Mouse (Mus musculus) lung, embryonic 14.5 days (tissue): ENCODE data around the gene Dync1i2. TPM values are rescaled to one million over a fixed set of nuclear protein-coding genes. Genes with fewer than 3 reads are reported as not detected.

ENCODE experiments used
- ATAC-seq: fragments of 200-750 bp; cut with Nextera tagmentation; 2 replicates; pipeline ENCODE4 v1.8.0; 2017; ENCODE audit warnings: mild to moderate bottlenecking, moderate TSS enrichment, moderate library complexity; ENCODE audit not compliant: insufficient read depth
- DNase-seq: peaks from one replicate; pipeline ENCODE4 v3.0.0-alpha.2; 2015
- H3K27ac ChIP-seq: fragments of 300-500 bp; sonication (generic); 2 replicates; pipeline ENCODE4 v1.5.1; 2014; ENCODE audit warnings: low read depth, mild to moderate bottlenecking, moderate library complexity
- H3K27me3 ChIP-seq: fragments of 300-500 bp; sonication (generic); 2 replicates; pipeline ENCODE4 v1.6.1; 2014; ENCODE audit warnings: low read length, control low read depth; ENCODE audit not compliant: insufficient read depth
- H3K36me3 ChIP-seq: fragments of 300-500 bp; sonication (generic); 2 replicates; pipeline ENCODE4 v1.6.1; 2014; ENCODE audit warnings: control low read depth; ENCODE audit not compliant: insufficient read depth
- H3K4me1 ChIP-seq: fragments of 300-500 bp; sonication (generic); 2 replicates; pipeline ENCODE4 v1.6.1; 2014; ENCODE audit warnings: antibody characterized with exemption, control low read depth; ENCODE audit not compliant: insufficient read depth
- H3K4me2 ChIP-seq: fragments of 300-500 bp; sonication (generic); 2 replicates; pipeline ENCODE4 v1.6.1; 2014; ENCODE audit warnings: mild to moderate bottlenecking
- H3K4me3 ChIP-seq: fragments of 300-500 bp; sonication (generic); 2 replicates; pipeline ENCODE4 v1.5.1; 2014; ENCODE audit warnings: low read depth, low read length
- H3K9ac ChIP-seq: fragments of 300-500 bp; sonication (generic); 2 replicates; pipeline ENCODE4 v1.6.1; 2014
- H3K9me3 ChIP-seq: fragments of 300-500 bp; sonication (generic); 2 replicates; pipeline ENCODE4 v1.6.1; 2016; ENCODE audit warnings: low read depth, low read length, control low read depth
- CTCF ChIP-seq: IDR thresholded peaks from 2 replicates; pipeline ENCODE4 v1.5.1; 2016; ENCODE audit warnings: antibody characterized with exemption, low read depth
- WGBS: fragments of 180-500 bp; shearing (Covaris S2); extraction: QIAGEN DNeasy Blood & Tissue Kit; methylation state at CpG from one replicate; pipeline ENCODE4 v1.1.7; 2014; 5-methylcytosine and 5-hydroxymethylcytosine counted together
- polyA plus RNA-seq: library from polyadenylated mRNA; unstranded; fragments of >200 nt; fragmentation: Nextera tagmentation; extraction: Ambion mirVana; gene quantifications from 2 replicates; pipeline ENCODE4 v1.2.1, GENCODE M21; 2014

The Dync1i2 gene
- polyA plus RNA-seq: 110 and 112 TPM in 2 replicates

- no peak for TF ChIP-seq CTCF
- H3K9me3 ChIP-seq: no peaks in the 10 kb centered on the region
- under 1% methylated on average over 57 of the region's 57 CpGs for WGBS
Measured at GRCm38 (mm10) chr2:71211591-71212359, at the start of gene Dync1i2. Gene Dync1i2 (plus strand): TSS chr2:71211706.

GRCm38 (mm10) chr2:71162831-71163621 lies 48.5 kb upstream of the Dync1i2 start:
- DNase-seq (no peak), ATAC-seq (no peak)
- H3K27ac ChIP-seq: no peak overlapping the region
- no peak overlapping the region for H3K4me3 ChIP-seq
- WGBS: 78% methylated on average over 25 of the region's 25 CpGs
- H3K9ac ChIP-seq: no peak overlapping the region
- no peaks in the 10 kb centered on the region for H3K4me1 ChIP-seq
- TF ChIP-seq CTCF: no peak
- no peaks in the 10 kb centered on the region for H3K36me3 ChIP-seq
- no peaks in the 10 kb centered on the region for H3K27me3 ChIP-seq
- no peak overlapping the region for H3K4me2 ChIP-seq
- H3K9me3 ChIP-seq: no peaks in the 10 kb centered on the region

More at GRCm38 (mm10) chr2:71211591-71212359, at the start of gene Dync1i2:
- H3K9ac ChIP-seq: peak within 1 kb of the TSS; percentile 95
- H3K27me3 ChIP-seq: no peaks in the 10 kb centered on the region
- H3K27ac ChIP-seq: peak within 1 kb of the TSS; percentile 88
- DNase-seq (peak; percentile 97), ATAC-seq (peak; percentile 100)
- H3K4me3 ChIP-seq: peak within 1 kb of the TSS; percentile 94
- H3K36me3 ChIP-seq: peaks cover 11% of the 10 kb centered on the region
- peak within 1 kb of the TSS; percentile 57 for H3K4me2 ChIP-seq
- H3K4me1 ChIP-seq: no peaks in the 10 kb centered on the region

- ATAC-seq (no peak), DNase-seq (no peak)
- H3K9me3 ChIP-seq: no peaks in the 10 kb centered on the region
- no peak overlapping the region for H3K27ac ChIP-seq
- no peak for TF ChIP-seq CTCF
- WGBS: 78% methylated on average over 4 of the region's 4 CpGs
- no peak overlapping the region for H3K9ac ChIP-seq
- no peaks in the 10 kb centered on the region for H3K36me3 ChIP-seq
- H3K27me3 ChIP-seq: no peaks in the 10 kb centered on the region
- no peaks in the 10 kb centered on the region for H3K4me1 ChIP-seq
- no peak overlapping the region for H3K4me2 ChIP-seq
- no peak overlapping the region for H3K4me3 ChIP-seq
Measured at GRCm38 (mm10) chr2:71167211-71167610, 44.3 kb upstream of the Dync1i2 start.

- H3K4me1 ChIP-seq: no peaks in the 10 kb centered on the region
- no peak overlapping the region for H3K4me3 ChIP-seq
- WGBS: 41% methylated on average over 10 of the region's 10 CpGs
- DNase-seq (peak; percentile 82), ATAC-seq (no peak)
- no peaks in the 10 kb centered on the region for H3K36me3 ChIP-seq
- 0 out of 2 replicates have a peak overlapping the region, but pooled peaks have one; percentile 36 for H3K27ac ChIP-seq
- H3K27me3 ChIP-seq: no peaks in the 10 kb centered on the region
- TF ChIP-seq CTCF: no peak
- no peak overlapping the region for H3K9ac ChIP-seq
- no peaks in the 10 kb centered on the region for H3K9me3 ChIP-seq
- H3K4me2 ChIP-seq: no peak overlapping the region
Measured at GRCm38 (mm10) chr2:71168461-71169021, 43.0 kb upstream of the Dync1i2 start.

- no peak overlapping the region for H3K4me2 ChIP-seq
- H3K9me3 ChIP-seq: no peaks in the 10 kb centered on the region
- no peaks in the 10 kb centered on the region for H3K36me3 ChIP-seq
- H3K9ac ChIP-seq: no peak overlapping the region
- H3K4me3 ChIP-seq: no peak overlapping the region
- no peak for ATAC-seq
- 54% methylated on average over 3 of the region's 3 CpGs for WGBS
- H3K27me3 ChIP-seq: no peaks in the 10 kb centered on the region
- H3K27ac ChIP-seq: no peak overlapping the region
- no peak for DNase-seq
- H3K4me1 ChIP-seq: no peaks in the 10 kb centered on the region; the same call in 1 of the 2 replicates
- no peak for TF ChIP-seq CTCF
Measured at GRCm38 (mm10) chr2:71173031-71173430, 38.5 kb upstream of the Dync1i2 start.

GRCm38 (mm10) chr2:71176329-71177249 lies 34.9 kb upstream of the Dync1i2 start:
- H3K36me3 ChIP-seq: no peaks in the 10 kb centered on the region
- no peaks in the 10 kb centered on the region for H3K27me3 ChIP-seq
- DNase-seq (peak; percentile 36), ATAC-seq (no peak)
- no peak overlapping the region for H3K27ac ChIP-seq
- WGBS: 31% methylated on average over 9 of the region's 9 CpGs
- no peak overlapping the region for H3K9ac ChIP-seq
- no peak overlapping the region for H3K4me2 ChIP-seq
- no peaks in the 10 kb centered on the region; the same call in 1 of the 2 replicates for H3K4me1 ChIP-seq
- H3K4me3 ChIP-seq: no peak overlapping the region
- H3K9me3 ChIP-seq: no peaks in the 10 kb centered on the region
- TF ChIP-seq CTCF: no peak
